Mouse (Mus musculus): ENCODE data around the gene Ppp3ca. TPM values are rescaled to one million over a fixed set of nuclear protein-coding genes. Genes with fewer than 3 reads are reported as not detected.
A peak's percentile ranks its signal among the peaks of the same experiment; 100 is the strongest.

The Ppp3ca gene
- polyA plus RNA-seq, 1 experiment from 2014 or later, result 82.4 TPM

- no peak overlapping the region for H3K4me3 ChIP-seq
- H3K4me2 ChIP-seq, result no peak overlapping the region
- no peaks in the 10 kb centered on the region for H3K36me3 ChIP-seq (ENCODE audit: poor library complexity, severe bottlenecking)
- H3K27ac ChIP-seq, result no peak overlapping the region
- WGBS, result 91% methylated on average over 3 of the region's 3 CpGs
- no peaks in the 10 kb centered on the region for H3K9me3 ChIP-seq (replicated peaks)
- no peak overlapping the region for H3K9ac ChIP-seq
- ATAC-seq, result no peak
- H3K27me3 ChIP-seq, result no peaks in the 10 kb centered on the region
- no peaks in the 10 kb centered on the region for H3K4me1 ChIP-seq
Measured at GRCm38 (mm10) chr3:136780321-136780720, 110.4 kb downstream of the Ppp3ca start.

GRCm38 (mm10) chr3:136782058-136782457 lies 112.1 kb downstream of the Ppp3ca start:
- Histone ChIP-seq H3K36me3 (ENCODE audit: poor library complexity, severe bottlenecking) (no peaks in the 10 kb centered on the region), H3K27me3 (no peaks in the 10 kb centered on the region), H3K9ac (no peak overlapping the region), H3K27ac (no peak overlapping the region), H3K9me3 (replicated peaks) (no peaks in the 10 kb centered on the region), H3K4me1 (no peaks in the 10 kb centered on the region), H3K4me2 (no peak overlapping the region), H3K4me3 (no peak overlapping the region)
- no peak for ATAC-seq

GRCm38 (mm10) chr3:136785686-136786085 lies 115.8 kb downstream of the Ppp3ca start:
- peaks cover 7% of the 10 kb centered on the region for H3K4me1 ChIP-seq
- H3K27ac ChIP-seq, result no peak overlapping the region
- WGBS, result 89% methylated on average over 6 of the region's 6 CpGs
- ATAC-seq, result no peak
- no peaks in the 10 kb centered on the region for H3K9me3 ChIP-seq (replicated peaks)
- no peak overlapping the region for H3K4me2 ChIP-seq
- no peaks in the 10 kb centered on the region for H3K27me3 ChIP-seq
- H3K36me3 ChIP-seq (ENCODE audit: poor library complexity, severe bottlenecking), result no peaks in the 10 kb centered on the region
- H3K4me3 ChIP-seq, result no peak overlapping the region
- H3K9ac ChIP-seq, result no peak overlapping the region

GRCm38 (mm10) chr3:136790261-136790871 lies 120.4 kb downstream of the Ppp3ca start:
- H3K4me1 ChIP-seq, result peaks cover 15% of the 10 kb centered on the region
- H3K9me3 ChIP-seq (replicated peaks), result no peaks in the 10 kb centered on the region
- 65% methylated on average over 4 of the region's 4 CpGs for WGBS
- H3K27me3 ChIP-seq, result no peaks in the 10 kb centered on the region
- H3K4me3 ChIP-seq, result no peak overlapping the region
- ATAC-seq, result peak; percentile 69; the same call in 1 of the 2 replicates
- peak overlapping the region; percentile 27; the same call in 1 of the 2 replicates for H3K27ac ChIP-seq
- no peak overlapping the region for H3K4me2 ChIP-seq
- no peak overlapping the region for H3K9ac ChIP-seq
- no peaks in the 10 kb centered on the region for H3K36me3 ChIP-seq (ENCODE audit: poor library complexity, severe bottlenecking)

GRCm38 (mm10) chr3:136791404-136791803 lies 121.5 kb downstream of the Ppp3ca start:
- ATAC-seq, result no peak
- Histone ChIP-seq H3K9me3 (replicated peaks) (no peaks in the 10 kb centered on the region), H3K9ac (no peak overlapping the region), H3K4me2 (no peak overlapping the region), H3K4me3 (no peak overlapping the region), H3K4me1 (peaks cover 15% of the 10 kb centered on the region), H3K27me3 (no peaks in the 10 kb centered on the region), H3K27ac (no peak overlapping the region; the same call in 1 of the 2 replicates), H3K36me3 (ENCODE audit: poor library complexity, severe bottlenecking) (no peaks in the 10 kb centered on the region)
- WGBS, result 89% methylated on average over 5 of the region's 5 CpGs

- no peak overlapping the region for H3K27ac ChIP-seq
- WGBS, result 93% methylated on average over 2 of the region's 2 CpGs
- no peak for ATAC-seq
- H3K9ac ChIP-seq, result no peak overlapping the region
- no peaks in the 10 kb centered on the region for H3K9me3 ChIP-seq (replicated peaks)
- no peak overlapping the region for H3K4me3 ChIP-seq
- no peak overlapping the region for H3K4me2 ChIP-seq
- no peaks in the 10 kb centered on the region for H3K27me3 ChIP-seq
- no peaks in the 10 kb centered on the region for H3K36me3 ChIP-seq (ENCODE audit: poor library complexity, severe bottlenecking)
- H3K4me1 ChIP-seq, result peaks cover 15% of the 10 kb centered on the region
Measured at GRCm38 (mm10) chr3:136791946-136792345, 122.0 kb downstream of the Ppp3ca start.

- Histone ChIP-seq H3K4me2 (no peak overlapping the region), H3K9me3 (replicated peaks) (no peaks in the 10 kb centered on the region), H3K4me1 (peaks cover 15% of the 10 kb centered on the region), H3K9ac (no peak overlapping the region), H3K4me3 (no peak overlapping the region), H3K27me3 (no peaks in the 10 kb centered on the region), H3K36me3 (ENCODE audit: poor library complexity, severe bottlenecking) (0 out of 2 replicates have a peak, but pooled peaks cover 4% of the 10 kb centered on the region), H3K27ac (no peak overlapping the region)
- ATAC-seq, result no peak
- WGBS, result 85% methylated on average over 2 of the region's 2 CpGs
Measured at GRCm38 (mm10) chr3:136793411-136793810, 123.5 kb downstream of the Ppp3ca start.

GRCm38 (mm10) chr3:136794426-136795217 lies 124.7 kb downstream of the Ppp3ca start:
- H3K9me3 ChIP-seq (replicated peaks), result no peaks in the 10 kb centered on the region
- H3K36me3 ChIP-seq (ENCODE audit: poor library complexity, severe bottlenecking), result 0 out of 2 replicates have a peak, but pooled peaks cover 4% of the 10 kb centered on the region
- no peak overlapping the region for H3K9ac ChIP-seq
- H3K4me3 ChIP-seq, result no peak overlapping the region
- H3K4me2 ChIP-seq, result no peak overlapping the region
- no peak for ATAC-seq
- H3K27me3 ChIP-seq, result no peaks in the 10 kb centered on the region
- 89% methylated on average over 7 of the region's 7 CpGs for WGBS
- peaks cover 15% of the 10 kb centered on the region for H3K4me1 ChIP-seq
- H3K27ac ChIP-seq, result no peak overlapping the region

- 92% methylated on average over 3 of the region's 3 CpGs for WGBS
- no peak overlapping the region for H3K9ac ChIP-seq
- no peak overlapping the region for H3K4me3 ChIP-seq
- H3K27me3 ChIP-seq, result no peaks in the 10 kb centered on the region
- no peak for ATAC-seq
- H3K9me3 ChIP-seq (replicated peaks), result no peaks in the 10 kb centered on the region
- no peak overlapping the region for H3K27ac ChIP-seq
- 0 out of 2 replicates have a peak, but pooled peaks cover 4% of the 10 kb centered on the region for H3K36me3 ChIP-seq (ENCODE audit: poor library complexity, severe bottlenecking)
- H3K4me1 ChIP-seq, result no peaks in the 10 kb centered on the region
- H3K4me2 ChIP-seq, result no peak overlapping the region
Measured at GRCm38 (mm10) chr3:136798896-136799295, 129.0 kb downstream of the Ppp3ca start.

GRCm38 (mm10) chr3:136802595-136802994 lies 132.7 kb downstream of the Ppp3ca start:
- Histone ChIP-seq H3K27ac (no peak overlapping the region), H3K36me3 (ENCODE audit: poor library complexity, severe bottlenecking) (0 out of 2 replicates have a peak, but pooled peaks cover 4% of the 10 kb centered on the region)
- 92% methylated on average over 4 of the region's 4 CpGs for WGBS

GRCm38 (mm10) chr3:136805897-136806296 lies 136.0 kb downstream of the Ppp3ca start:
- Histone ChIP-seq H3K27me3 (no peaks in the 10 kb centered on the region), H3K9ac (no peak overlapping the region), H3K4me1 (no peaks in the 10 kb centered on the region), H3K4me3 (no peak overlapping the region), H3K36me3 (ENCODE audit: poor library complexity, severe bottlenecking) (no peaks in the 10 kb centered on the region), H3K4me2 (no peak overlapping the region), H3K9me3 (replicated peaks) (no peaks in the 10 kb centered on the region), H3K27ac (no peak overlapping the region)
- ATAC-seq, result no peak
- 92% methylated on average over 4 of the region's 4 CpGs for WGBS

More at GRCm38 (mm10) chr3:136802595-136802994, 132.7 kb downstream of the Ppp3ca start:
- H3K9me3 ChIP-seq (replicated peaks), result no peaks in the 10 kb centered on the region
- no peaks in the 10 kb centered on the region for H3K27me3 ChIP-seq
- H3K4me1 ChIP-seq, result no peaks in the 10 kb centered on the region
- H3K4me2 ChIP-seq, result no peak overlapping the region
- ATAC-seq, result no peak
- H3K9ac ChIP-seq, result no peak overlapping the region
- H3K4me3 ChIP-seq, result no peak overlapping the region

- Histone ChIP-seq H3K4me1 (no peaks in the 10 kb centered on the region), H3K27me3 (no peaks in the 10 kb centered on the region), H3K4me3 (no peak overlapping the region), H3K36me3 (ENCODE audit: poor library complexity, severe bottlenecking) (no peaks in the 10 kb centered on the region), H3K9me3 (replicated peaks) (no peaks in the 10 kb centered on the region), H3K9ac (no peak overlapping the region), H3K4me2 (no peak overlapping the region), H3K27ac (no peak overlapping the region)
- ATAC-seq, result no peak
- 77% methylated on average over 3 of the region's 3 CpGs for WGBS
Measured at GRCm38 (mm10) chr3:136810271-136810670, 140.3 kb downstream of the Ppp3ca start.

Data from forebrain, embryonic 13.5 days (tissue).